Mouse (Mus musculus): Measurements from ENCODE around the gene Calcoco2. TPM values are rescaled to one million over a fixed set of nuclear protein-coding genes. Genes with fewer than 3 reads are reported as not detected.
A peak's percentile ranks its signal among the peaks of the same experiment; 100 is the strongest.

The Calcoco2 gene
- polyA plus RNA-seq, 1 experiment = not detected

DNA sequence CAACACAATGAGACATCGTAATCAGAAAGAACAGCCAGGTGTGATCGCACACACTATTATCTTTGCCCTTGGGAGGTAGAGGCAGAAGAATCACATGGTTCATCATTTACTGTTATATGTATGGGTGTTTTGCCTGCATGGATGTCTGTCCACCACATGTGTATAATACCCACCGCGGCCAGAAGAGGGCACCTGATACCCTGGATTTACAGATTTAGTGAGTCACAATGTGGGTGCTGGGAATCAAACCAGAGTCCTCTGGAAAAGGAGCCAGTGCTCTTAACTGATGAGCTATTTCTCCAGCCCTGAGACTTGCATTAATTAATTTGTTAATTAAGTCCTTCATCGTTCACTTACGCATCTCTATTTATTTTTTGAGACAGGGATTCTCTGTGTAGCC, 23.8 kb downstream of the Calcoco2 start:
- H3K4me3 ChIP-seq (ENCODE audit: insufficient read depth, low read length) = no peak overlapping the region
- TF ChIP-seq CTCF (IDR thresholded peaks at IDR 0.05; ENCODE audit: extremely low read depth, insufficient read depth, low read length) (no peak), POLR2A (IDR thresholded peaks at IDR 0.05; ENCODE audit: extremely low read depth, insufficient read depth, low read length) (no peak)

DNA sequence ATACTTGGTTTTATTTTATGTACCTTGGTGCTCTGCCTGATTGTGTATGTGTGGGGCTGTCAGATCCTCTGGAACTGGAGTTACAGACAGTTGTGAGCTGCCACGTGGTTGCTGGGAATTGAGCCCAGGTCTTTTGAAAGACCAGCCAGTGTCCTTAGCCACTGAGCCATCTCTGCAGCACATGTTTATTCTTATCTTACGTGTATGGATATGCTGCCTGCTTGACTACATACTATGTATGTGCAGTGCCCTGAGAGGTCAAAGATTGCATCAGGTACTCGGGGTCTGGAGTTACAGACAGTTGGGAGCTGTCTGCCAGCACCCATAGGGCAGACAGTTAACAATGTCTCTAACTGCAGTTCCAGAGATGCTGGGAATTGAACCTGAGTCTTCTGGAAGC, 29.1 kb downstream of the Calcoco2 start:
- no peak for TF ChIP-seq POLR2A (IDR thresholded peaks at IDR 0.05; ENCODE audit: extremely low read depth, insufficient read depth, low read length)
- no peak for TF ChIP-seq CTCF (IDR thresholded peaks at IDR 0.05; ENCODE audit: extremely low read depth, insufficient read depth, low read length)
- Histone ChIP-seq H3K27ac (ENCODE audit: insufficient read depth, low read length) (no peak overlapping the region), H3K4me1 (ENCODE audit: control insufficient read depth, insufficient read depth, low read length) (no peaks in the 10 kb centered on the region), H3K4me3 (ENCODE audit: insufficient read depth, low read length) (no peak overlapping the region)

More for the DNA sequence above, 23.8 kb downstream of the Calcoco2 start:
- no peak overlapping the region for H3K27ac ChIP-seq (ENCODE audit: insufficient read depth, low read length)
- no peaks in the 10 kb centered on the region for H3K4me1 ChIP-seq (ENCODE audit: control insufficient read depth, insufficient read depth, low read length)

DNA sequence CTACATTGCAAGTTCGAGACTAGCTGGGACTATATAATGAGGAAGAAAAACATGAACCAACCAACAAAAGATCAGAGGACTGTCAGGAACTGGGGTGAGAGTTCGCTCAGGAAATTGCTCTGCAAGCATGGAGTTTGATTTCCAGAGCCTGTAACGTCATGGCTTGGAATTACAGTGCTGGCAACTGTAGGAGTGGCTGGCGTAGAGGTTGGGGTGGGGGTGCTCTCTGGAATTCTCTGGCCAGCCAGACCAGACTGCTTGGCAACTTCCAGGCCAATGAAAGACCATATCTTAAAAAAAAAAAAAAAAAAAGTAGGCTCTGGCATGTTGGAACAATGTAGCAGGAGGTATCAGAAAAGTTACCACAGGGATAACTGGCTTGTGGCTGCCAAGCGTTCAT, 31.0 kb downstream of the Calcoco2 start:
- no peaks in the 10 kb centered on the region for H3K4me1 ChIP-seq (ENCODE audit: control insufficient read depth, insufficient read depth, low read length)
- H3K4me3 ChIP-seq (ENCODE audit: insufficient read depth, low read length) = no peak overlapping the region
- no peak for TF ChIP-seq POLR2A (IDR thresholded peaks at IDR 0.05; ENCODE audit: extremely low read depth, insufficient read depth, low read length)
- TF ChIP-seq CTCF (IDR thresholded peaks at IDR 0.05; ENCODE audit: extremely low read depth, insufficient read depth, low read length) = no peak
- no peak overlapping the region for H3K27ac ChIP-seq (ENCODE audit: insufficient read depth, low read length)

DNA sequence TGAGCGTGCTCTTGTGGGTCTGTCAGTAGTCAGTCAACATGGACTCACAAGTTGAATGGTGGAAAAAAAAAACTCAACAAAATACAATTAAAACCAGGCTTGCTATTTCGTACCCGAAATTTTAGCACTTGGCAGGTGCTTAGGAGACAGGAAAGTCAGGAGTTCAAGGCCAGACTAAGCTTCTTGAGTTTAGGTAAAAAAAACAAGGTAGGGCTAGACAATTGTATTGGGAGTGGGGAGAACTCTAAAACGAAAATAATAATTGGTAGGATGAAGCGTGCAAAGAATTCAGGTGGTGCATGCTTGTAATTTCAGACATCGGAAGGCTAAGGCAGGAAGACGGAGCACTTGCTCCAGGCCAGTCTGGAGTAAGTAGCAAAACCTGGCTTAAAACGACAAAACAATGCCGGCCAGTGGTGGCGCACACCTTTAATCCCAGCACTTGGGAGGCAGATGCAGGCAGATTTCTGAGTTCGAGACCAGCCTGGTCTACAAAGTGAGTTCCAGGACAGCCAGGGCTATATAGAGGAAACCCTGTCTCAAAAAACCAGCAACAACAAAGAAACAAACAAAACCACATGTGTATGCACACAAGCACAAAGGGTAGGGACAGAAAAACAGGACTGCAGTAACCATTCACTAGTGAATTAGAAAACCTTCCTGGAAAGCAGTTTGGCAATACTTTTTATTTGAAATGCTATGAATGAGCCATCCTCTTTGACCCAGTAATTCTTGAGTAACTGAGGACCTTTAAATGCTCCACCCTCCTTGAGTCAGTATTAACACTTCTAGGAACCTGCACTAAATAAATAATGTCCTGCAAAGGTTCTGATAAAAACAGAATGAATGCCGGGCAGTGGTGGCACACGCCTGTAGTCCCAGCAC, 35.3 kb downstream of the Calcoco2 start:
- TF ChIP-seq POLR2A (IDR thresholded peaks at IDR 0.05; ENCODE audit: extremely low read depth, insufficient read depth, low read length) (no peak), CTCF (IDR thresholded peaks at IDR 0.05; ENCODE audit: extremely low read depth, insufficient read depth, low read length) (no peak)

DNA sequence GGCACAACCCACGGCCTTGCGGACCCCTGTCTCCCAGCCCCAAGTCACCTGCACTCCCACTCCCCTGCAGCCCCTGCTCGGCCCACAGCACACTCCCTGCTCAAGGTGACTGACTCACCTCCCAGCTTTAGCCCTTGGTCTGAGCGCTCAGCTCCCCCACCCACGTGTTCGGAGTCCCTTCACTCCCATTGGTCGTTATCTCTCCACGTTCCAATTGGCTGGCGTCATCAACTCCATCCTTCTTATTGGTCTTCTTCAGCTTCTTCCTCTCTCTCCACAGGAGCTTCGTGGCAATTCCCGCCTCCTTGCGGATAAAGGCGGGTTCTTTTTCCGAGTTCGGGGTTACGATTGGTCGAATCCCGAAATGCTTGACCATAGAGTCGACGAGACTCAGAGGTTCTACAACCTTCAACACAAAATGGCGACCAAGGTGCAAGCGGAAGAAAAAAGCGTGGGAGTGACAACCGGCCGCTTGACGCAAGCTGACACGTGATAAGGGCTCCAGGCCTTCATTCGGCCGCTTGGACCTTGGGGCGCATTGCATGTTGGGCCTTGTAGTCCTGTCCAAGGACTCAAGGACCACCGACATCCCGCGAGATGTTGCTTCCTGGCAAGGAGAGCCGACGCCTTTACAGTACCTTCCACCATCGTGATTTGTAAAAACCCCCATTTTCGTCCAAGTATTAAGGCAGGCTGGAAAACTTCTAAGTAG, 36.1 kb downstream of the Calcoco2 start, which contains the start of gene Atp5g1:
TSS of gene Atp5g1 (minus strand) at position 162 of the 712 bp plus-strand sequence.
- Histone ChIP-seq H3K27ac (ENCODE audit: insufficient read depth, low read length) (peak within 1 kb of the TSS; percentile 63), H3K4me3 (ENCODE audit: insufficient read depth, low read length) (peak within 1 kb of the TSS; percentile 82), H3K4me1 (ENCODE audit: control insufficient read depth, insufficient read depth, low read length) (0 out of 2 replicates have a peak, but pooled peaks cover 2% of the 10 kb centered on the region)
- TF ChIP-seq POLR2A (IDR thresholded peaks at IDR 0.05; ENCODE audit: extremely low read depth, insufficient read depth, low read length) = peak; percentile 98
- no peak for TF ChIP-seq CTCF (IDR thresholded peaks at IDR 0.05; ENCODE audit: extremely low read depth, insufficient read depth, low read length)

More for the DNA sequence above, 35.3 kb downstream of the Calcoco2 start:
- Histone ChIP-seq H3K4me3 (ENCODE audit: insufficient read depth, low read length) (no peak overlapping the region), H3K27ac (ENCODE audit: insufficient read depth, low read length) (no peak overlapping the region), H3K4me1 (ENCODE audit: control insufficient read depth, insufficient read depth, low read length) (0 out of 2 replicates have a peak, but pooled peaks cover 2% of the 10 kb centered on the region)

DNA sequence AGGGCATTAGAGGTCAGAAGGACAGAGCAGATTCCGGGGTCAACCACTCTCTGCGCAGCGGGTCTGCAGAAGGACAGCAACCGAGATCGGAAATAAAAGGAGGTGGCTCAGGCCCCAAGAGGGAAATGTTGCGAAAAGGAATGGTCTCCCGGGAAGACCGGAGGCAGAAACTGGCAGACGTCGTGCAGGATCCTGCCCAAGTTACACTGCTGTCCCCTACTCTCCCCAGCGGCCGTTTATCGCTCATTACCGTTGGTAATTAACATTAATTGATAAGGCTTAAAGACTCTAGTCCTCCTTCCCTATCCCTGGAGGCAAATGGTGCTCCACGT, 36.6 kb downstream of the Calcoco2 start:
- Histone ChIP-seq H3K4me1 (ENCODE audit: control insufficient read depth, insufficient read depth, low read length) (0 out of 2 replicates have a peak, but pooled peaks cover 2% of the 10 kb centered on the region), H3K4me3 (ENCODE audit: insufficient read depth, low read length) (peak overlapping the region; percentile 82), H3K27ac (ENCODE audit: insufficient read depth, low read length) (peak overlapping the region; percentile 63)
- TF ChIP-seq POLR2A (IDR thresholded peaks at IDR 0.05; ENCODE audit: extremely low read depth, insufficient read depth, low read length) (no peak), CTCF (IDR thresholded peaks at IDR 0.05; ENCODE audit: extremely low read depth, insufficient read depth, low read length) (no peak)

DNA sequence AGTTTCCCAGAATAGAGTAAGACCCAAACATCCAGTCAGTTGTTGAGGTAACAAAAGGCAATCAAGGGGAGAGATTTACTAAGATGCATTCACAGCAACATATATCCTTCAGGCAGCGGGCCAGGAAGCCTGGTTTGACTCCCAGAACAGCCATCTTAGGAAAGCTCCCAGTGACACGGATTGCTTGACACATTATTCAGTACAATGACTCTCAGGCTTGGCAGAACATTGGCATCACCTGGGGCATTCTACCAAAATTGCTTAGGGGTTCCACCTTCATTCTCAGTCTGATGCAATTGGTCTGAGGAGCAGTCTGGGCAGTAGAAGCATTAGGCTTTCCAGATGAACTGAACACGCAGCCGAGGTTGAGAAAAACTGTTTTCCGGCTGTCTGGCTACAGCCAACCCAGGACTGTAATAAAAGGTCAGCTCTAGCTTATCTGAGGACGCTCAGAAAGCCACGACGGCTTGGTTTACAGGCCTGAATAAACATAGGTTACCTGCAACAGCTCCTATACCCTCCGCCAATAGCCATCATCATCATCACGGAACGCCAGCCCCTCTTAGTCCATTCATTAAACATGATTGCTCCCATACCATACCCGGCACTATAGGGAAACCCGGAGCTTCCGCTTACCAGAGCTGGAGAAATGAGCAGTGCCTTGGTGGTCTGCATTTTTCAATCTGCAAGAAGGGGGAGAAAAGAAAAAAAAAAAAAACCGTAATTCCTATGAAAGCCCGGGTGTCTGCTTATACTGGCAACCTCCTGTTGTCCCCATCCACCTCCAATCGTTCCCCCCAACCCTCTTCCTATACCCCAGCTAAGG, 37.2 kb downstream of the Calcoco2 start:
- TF ChIP-seq POLR2A (IDR thresholded peaks at IDR 0.05; ENCODE audit: extremely low read depth, insufficient read depth, low read length) (no peak), CTCF (IDR thresholded peaks at IDR 0.05; ENCODE audit: extremely low read depth, insufficient read depth, low read length) (no peak)
- Histone ChIP-seq H3K27ac (ENCODE audit: insufficient read depth, low read length) (peak overlapping the region; percentile 63), H3K4me3 (ENCODE audit: insufficient read depth, low read length) (peak overlapping the region; percentile 82), H3K4me1 (ENCODE audit: control insufficient read depth, insufficient read depth, low read length) (0 out of 2 replicates have a peak, but pooled peaks cover 2% of the 10 kb centered on the region)

DNA sequence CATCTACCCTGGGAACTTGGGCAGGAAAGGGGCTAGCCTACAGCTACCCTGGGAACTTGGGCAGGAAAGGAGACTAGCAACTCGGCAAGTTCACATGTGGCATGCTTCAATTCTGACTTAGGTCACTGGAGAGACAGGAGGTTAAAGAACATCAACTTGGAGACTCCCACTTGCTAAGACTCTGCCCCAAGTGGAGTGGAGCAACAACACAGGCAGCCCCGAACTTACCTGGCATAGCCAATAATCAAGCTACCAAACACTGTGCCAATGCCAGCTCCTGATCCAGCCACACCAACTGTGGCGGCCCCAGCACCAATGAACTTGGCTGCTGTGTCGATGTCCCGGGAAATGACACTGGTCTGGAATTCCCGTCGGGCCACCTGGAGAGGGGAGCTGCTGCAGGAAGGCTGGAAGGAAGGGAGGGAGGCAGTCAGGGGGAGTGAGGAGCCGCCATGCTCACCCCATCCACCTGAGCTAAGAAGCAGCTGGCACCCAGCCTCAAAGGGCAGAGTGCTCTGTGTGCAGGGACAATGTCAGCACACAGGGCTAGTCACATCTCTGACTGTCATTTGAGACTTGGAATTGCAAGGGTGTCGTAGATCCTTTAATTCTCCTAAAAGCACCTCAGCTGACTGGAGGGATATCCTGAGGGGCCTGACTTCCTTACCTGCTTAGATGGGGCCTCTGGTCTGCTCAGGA, 38.3 kb downstream of the Calcoco2 start:
- Histone ChIP-seq H3K4me1 (ENCODE audit: control insufficient read depth, insufficient read depth, low read length) (0 out of 2 replicates have a peak, but pooled peaks cover 2% of the 10 kb centered on the region), H3K4me3 (ENCODE audit: insufficient read depth, low read length) (peak overlapping the region; percentile 82; the same call in 1 of the 2 replicates), H3K27ac (ENCODE audit: insufficient read depth, low read length) (no peak overlapping the region)
- no peak for TF ChIP-seq POLR2A (IDR thresholded peaks at IDR 0.05; ENCODE audit: extremely low read depth, insufficient read depth, low read length)
- TF ChIP-seq CTCF (IDR thresholded peaks at IDR 0.05; ENCODE audit: extremely low read depth, insufficient read depth, low read length) = no peak

Data from cortical plate, adult 2 months (tissue).